Mouse (Mus musculus): ENCODE results near the gene Dspp. TPM values are rescaled to one million over a fixed set of nuclear protein-coding genes. Genes with fewer than 3 reads are reported as not detected.

Gene Dspp
- total RNA-seq (2018; cell fraction: chromatin; rRNA removed), result not detected
- not detected for total RNA-seq (2018; cell fraction: cytosol; rRNA removed)
- not detected for total RNA-seq (2018; cell fraction: nucleus; rRNA removed)
- polyA plus RNA-seq (2018), result not detected in 3 replicates

DNA sequence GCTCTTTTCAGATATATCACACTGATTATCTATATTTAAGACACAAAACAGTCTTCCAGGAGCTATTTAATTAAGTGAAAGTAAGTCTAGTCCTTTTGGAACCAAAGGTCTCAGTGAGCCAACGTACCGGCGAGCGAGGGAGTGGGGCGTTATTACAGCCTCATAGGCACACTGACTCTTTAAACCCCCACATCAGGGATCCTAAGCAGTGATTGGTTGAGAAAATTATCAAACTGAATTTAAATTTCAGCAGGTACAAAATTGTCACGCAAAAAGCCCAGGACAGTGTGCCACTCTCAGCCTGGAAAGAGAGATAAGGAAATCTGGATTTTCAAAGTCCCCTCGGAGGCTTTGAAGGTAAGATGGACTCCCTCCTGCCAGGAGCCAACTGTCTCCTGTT is at the start of gene Dspp:
Gene Dspp (plus strand): TSS at position 301 of the 400 bp plus-strand sequence.
- Histone ChIP-seq H3K27ac (no peak within 1 kb of the TSS), H3K79me2 (ENCODE audit: inconsistent target) (no peaks in the 10 kb centered on the region), H3K4me3 (ENCODE audit: inconsistent target) (no peak within 1 kb of the TSS), H3K36me3 (ENCODE audit: inconsistent target) (no peaks in the 10 kb centered on the region)
- WGBS (ENCODE audit: missing documents), result 95% methylated on average over 7 of the region's 7 CpGs

DNA sequence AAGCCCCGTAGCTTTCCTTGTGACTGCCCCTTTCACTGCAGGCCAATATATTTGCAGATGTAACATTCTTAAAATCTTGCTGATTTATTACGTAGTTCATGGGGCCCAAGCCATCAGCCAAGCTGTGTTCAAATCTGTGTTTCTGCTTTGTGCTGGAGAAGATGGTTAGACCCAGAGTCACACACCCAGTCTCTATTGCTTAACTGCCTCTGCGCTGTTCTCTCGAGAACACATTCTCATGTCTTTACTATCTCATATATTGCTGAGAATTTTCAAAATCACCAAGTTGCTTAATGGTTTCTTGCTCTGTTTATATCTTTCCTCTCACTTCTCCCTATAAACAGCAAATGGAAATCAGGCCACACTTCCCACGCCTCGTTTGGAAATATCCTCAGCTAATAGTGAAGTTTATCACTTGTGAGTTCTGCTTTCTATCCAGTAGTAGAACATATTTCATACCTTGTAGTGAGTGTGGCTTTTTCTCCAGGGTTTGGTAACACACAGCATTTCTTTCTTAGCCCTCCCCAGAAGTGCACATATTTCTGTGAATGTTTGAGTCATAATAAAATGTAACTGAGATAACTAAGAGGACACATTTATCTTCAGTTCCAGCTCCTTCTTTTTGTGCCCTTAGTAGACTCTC is 46.4 kb upstream of the Dspp start:
- Histone ChIP-seq H3K36me3 (ENCODE audit: inconsistent target) (no peaks in the 10 kb centered on the region), H3K4me3 (ENCODE audit: inconsistent target) (no peak overlapping the region), H3K79me2 (ENCODE audit: inconsistent target) (no peaks in the 10 kb centered on the region), H3K27ac (no peak overlapping the region)
- WGBS (ENCODE audit: missing documents), result 73% methylated on average over 6 of the region's 6 CpGs

DNA sequence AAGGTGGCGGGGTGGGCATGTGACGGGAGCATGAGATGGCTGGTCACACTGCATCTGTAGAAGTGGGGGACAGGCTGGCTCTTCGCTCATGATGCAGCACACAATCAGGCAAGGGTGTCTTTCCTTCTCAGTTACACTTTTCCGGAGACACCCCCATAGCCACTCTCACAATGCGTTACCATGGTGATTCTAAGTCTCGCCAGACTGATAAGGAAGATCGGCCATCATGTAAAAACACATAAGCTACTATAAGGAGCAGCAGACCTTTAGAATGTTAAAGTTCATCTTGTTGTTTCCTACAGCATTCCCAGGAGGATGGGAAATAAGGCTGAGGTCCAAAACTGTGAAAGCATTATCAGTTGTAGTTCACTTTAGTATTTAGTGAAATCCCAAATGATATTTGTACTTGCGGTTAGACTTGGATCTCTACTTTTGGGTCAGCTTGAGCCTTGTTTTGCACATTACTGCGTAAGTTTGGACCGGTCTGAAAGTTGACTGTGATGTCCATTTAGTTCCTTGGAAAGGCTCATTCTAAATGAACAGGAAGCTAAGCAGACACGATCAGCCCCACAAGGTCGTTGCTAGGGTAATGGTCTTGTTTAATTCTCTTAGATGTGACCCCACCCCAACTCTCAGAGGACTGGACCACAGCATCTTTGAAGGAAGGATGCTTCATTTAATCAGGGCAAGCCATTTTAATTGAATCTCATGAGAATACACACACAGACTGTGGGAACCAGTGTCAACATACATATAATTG is 43.8 kb upstream of the Dspp start:
- Histone ChIP-seq H3K27ac (no peak overlapping the region), H3K4me3 (ENCODE audit: inconsistent target) (no peak overlapping the region), H3K36me3 (ENCODE audit: inconsistent target) (no peaks in the 10 kb centered on the region), H3K79me2 (ENCODE audit: inconsistent target) (no peaks in the 10 kb centered on the region)
- 89% methylated on average over 12 of the region's 12 CpGs for WGBS (ENCODE audit: missing documents)

DNA sequence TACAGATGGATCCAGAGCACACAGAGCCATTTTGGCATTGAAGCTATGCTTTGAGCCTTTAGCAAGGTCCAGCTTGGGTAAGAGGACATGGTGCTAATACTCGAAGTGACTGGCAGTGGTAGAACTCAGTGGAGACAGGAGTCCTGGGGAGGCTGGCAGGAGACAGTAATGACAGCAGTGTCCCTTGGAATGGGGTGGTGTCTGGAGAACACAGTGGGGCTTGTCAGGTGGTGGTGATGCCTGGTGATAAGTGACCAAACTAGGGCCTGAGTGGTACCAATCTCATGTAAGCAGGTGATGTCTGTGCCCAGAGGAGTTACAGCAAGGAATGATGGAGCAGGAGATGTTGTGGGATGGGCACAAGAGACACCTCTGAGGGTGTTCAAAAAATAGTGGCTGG is 43.2 kb upstream of the Dspp start:
- Histone ChIP-seq H3K4me3 (ENCODE audit: inconsistent target) (no peak overlapping the region), H3K36me3 (ENCODE audit: inconsistent target) (no peaks in the 10 kb centered on the region), H3K27ac (no peak overlapping the region), H3K79me2 (ENCODE audit: inconsistent target) (no peaks in the 10 kb centered on the region)
- 92% methylated on average over 1 of the region's 1 CpGs for WGBS (ENCODE audit: missing documents)

DNA sequence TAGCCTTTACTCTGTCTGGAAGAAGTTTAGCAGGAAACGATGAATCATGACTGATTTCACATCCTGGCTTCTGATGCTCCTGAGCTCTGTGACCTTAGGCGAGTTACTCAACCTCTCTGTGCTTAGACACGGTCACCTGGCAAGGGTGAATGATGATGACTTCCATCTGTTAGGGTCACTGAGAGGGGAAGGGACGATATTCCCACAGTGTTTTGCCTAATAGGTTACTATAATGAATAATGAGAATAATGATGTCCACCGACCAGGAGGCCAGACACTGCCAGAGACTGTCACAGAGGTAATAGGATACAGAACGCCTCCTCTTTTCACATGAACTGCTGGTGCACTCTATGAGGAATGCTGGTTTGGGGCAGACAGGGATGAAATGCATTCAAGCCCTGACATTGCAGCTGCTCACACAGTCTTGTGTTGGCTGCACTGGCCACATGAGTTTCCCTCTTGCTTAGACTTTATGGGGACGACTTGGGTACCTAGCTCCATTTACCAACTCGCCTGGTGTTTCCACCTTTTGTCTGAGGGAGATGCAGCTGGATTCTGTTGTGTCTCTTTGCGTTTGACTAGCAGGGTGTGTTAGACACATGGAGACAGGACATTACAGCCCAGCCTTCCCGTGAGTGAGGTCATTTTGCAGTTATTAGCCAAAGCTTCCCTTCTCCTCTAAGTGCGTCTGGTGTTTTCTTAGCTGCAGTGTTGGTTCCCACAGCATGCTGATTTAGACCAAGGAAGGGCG is 42.1 kb upstream of the Dspp start:
- Histone ChIP-seq H3K36me3 (ENCODE audit: inconsistent target) (no peaks in the 10 kb centered on the region), H3K79me2 (ENCODE audit: inconsistent target) (no peaks in the 10 kb centered on the region), H3K4me3 (ENCODE audit: inconsistent target) (no peak overlapping the region), H3K27ac (no peak overlapping the region)
- WGBS (ENCODE audit: missing documents), result 63% methylated on average over 12 of the region's 12 CpGs

DNA sequence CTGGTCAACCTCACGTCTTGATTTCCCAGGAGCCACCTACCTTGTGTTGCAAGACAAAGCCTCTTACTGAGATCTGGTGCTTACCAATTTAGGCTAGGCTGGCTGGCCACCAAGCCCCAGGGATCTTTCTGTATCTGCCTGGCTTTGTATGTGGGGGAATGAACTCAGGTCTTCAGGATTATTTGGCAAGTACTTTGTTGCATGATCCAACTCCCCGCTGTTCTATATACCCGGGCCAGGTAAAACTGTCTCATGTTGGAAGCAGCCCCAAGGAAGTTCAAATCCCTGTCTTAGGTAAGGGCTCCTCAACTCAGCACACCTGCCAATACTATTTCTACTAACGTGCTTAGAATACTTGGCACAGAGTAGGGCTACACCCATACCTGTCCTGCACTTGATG is 39.6 kb upstream of the Dspp start:
- Histone ChIP-seq H3K79me2 (ENCODE audit: inconsistent target) (no peaks in the 10 kb centered on the region), H3K36me3 (ENCODE audit: inconsistent target) (no peaks in the 10 kb centered on the region), H3K27ac (no peak overlapping the region), H3K4me3 (ENCODE audit: inconsistent target) (no peak overlapping the region)
- WGBS (ENCODE audit: missing documents), result 97% methylated on average over 4 of the region's 4 CpGs

DNA sequence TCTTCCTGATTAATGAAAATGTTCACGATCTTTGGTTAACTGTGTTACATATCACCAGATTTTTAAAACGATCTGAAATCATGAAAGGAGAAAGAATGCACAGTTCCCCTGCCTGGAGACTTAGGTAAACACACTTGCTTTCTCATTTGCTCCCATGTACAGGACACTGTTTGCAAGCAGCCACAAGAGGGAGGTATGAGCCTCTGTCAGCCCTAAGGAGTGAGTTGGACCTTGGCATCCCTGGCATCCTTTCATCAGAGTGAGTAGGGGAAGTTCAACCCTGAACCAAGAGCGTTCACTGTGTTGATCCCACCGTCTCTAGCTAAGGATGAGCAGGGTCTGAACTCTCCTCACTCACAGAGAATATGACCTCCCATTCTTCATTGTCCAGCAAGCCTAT is 39.0 kb upstream of the Dspp start:
- Histone ChIP-seq H3K27ac (no peak overlapping the region), H3K4me3 (ENCODE audit: inconsistent target) (no peak overlapping the region), H3K36me3 (ENCODE audit: inconsistent target) (no peaks in the 10 kb centered on the region), H3K79me2 (ENCODE audit: inconsistent target) (no peaks in the 10 kb centered on the region)
- 41% methylated on average over 4 of the region's 4 CpGs for WGBS (ENCODE audit: missing documents)

DNA sequence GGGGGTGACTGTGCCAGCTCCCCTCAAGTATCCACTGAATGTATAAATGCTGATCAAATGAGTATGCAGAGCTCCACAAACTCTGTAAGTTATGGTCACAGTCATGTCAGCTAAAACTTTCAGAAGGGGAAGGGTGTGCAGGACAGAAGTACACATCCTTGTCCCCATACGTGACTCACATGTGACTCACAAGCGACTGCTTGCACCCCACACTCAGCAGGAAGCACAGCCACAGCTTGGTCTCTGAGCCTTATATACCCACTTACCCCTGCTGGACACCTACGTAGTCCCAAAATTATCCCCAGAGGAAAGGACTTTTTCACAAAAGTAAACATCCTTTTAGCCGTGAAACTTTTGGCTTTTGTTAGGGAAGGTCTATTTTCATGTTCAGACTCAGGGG is 36.8 kb upstream of the Dspp start:
- Histone ChIP-seq H3K36me3 (ENCODE audit: inconsistent target) (no peaks in the 10 kb centered on the region), H3K4me3 (ENCODE audit: inconsistent target) (no peak overlapping the region), H3K27ac (no peak overlapping the region), H3K79me2 (ENCODE audit: inconsistent target) (no peaks in the 10 kb centered on the region)
- 54% methylated on average over 4 of the region's 4 CpGs for WGBS (ENCODE audit: missing documents)

DNA sequence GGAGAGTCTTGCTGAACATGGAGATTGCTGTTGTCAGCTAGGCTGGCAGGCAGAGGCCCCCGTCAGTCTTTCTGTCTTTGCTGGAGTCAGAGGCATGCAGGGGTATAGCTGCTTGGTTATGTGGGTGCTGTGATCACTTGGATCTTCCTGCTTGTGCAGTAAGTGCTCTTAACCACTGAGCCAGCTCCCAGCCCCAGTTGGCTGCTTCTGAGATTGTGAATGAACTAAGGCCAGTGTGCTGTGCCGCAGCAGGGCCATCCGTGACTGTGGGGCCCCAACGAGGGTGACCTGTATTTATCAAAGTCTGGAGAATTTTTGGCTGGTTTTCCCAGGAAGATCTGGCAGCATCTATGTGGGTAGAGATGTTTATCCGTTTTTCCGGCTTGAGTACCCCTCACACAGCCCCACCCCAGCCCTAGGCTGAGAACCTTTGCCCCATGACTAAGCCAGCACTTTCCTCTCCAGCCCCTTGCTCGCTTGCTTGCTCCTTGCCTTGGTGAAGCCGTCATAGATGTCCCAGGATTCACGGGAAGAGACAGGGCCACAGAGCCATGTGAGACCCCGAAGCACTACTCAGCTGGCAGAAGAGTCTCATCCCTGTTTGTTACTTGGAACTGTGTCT is 32.5 kb upstream of the Dspp start:
- 85% methylated on average over 10 of the region's 10 CpGs for WGBS (ENCODE audit: missing documents)
- Histone ChIP-seq H3K79me2 (ENCODE audit: inconsistent target) (no peaks in the 10 kb centered on the region), H3K4me3 (ENCODE audit: inconsistent target) (no peak overlapping the region), H3K36me3 (ENCODE audit: inconsistent target) (no peaks in the 10 kb centered on the region), H3K27ac (no peak overlapping the region)

DNA sequence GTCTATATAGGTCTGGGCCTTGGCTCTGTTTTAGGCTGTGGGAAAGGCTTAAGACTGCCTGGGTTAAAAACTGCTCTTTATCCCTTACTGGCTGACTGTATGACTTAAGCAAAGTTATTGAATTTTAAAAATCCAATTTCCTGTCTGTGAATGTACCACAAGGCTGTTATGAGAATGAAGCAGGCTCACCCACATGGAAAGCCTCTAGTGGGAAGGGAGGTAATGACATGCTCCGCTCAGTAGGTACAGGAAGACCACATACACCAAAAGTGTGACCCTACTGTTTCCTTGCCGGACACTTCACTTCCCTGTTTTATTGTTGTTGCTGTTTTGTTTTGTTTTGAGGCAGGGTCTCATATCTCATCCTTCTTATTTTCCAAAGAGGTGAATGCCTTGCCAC is 29.4 kb upstream of the Dspp start:
- H3K36me3 ChIP-seq (ENCODE audit: inconsistent target), result no peaks in the 10 kb centered on the region
- no peaks in the 10 kb centered on the region for H3K79me2 ChIP-seq (ENCODE audit: inconsistent target)
- H3K4me3 ChIP-seq (ENCODE audit: inconsistent target), result no peak overlapping the region
- 68% methylated on average over 2 of the region's 2 CpGs for WGBS (ENCODE audit: missing documents)
- no peak overlapping the region for H3K27ac ChIP-seq

DNA sequence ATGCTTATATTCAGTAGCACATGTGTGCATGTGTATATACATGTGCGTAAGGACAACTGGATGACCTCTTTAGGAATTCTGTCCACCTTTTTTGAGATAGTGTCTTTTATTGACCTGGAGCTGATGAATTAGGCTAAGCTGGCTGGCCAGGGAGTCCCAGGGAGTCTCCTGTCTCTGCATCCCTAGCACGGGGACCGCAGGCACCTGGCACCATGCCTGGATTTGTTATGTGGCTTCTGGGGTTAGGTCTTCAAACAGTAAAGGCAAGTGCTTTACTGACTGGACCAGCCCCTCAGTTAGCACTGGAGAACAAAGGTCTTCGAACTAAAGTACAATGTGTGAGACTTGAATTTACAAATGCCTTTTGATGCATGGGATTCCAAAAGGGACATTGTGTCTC is 26.5 kb upstream of the Dspp start:
- H3K79me2 ChIP-seq (ENCODE audit: inconsistent target), result no peaks in the 10 kb centered on the region
- H3K4me3 ChIP-seq (ENCODE audit: inconsistent target), result no peak overlapping the region
- 84% methylated on average over 3 of the region's 4 CpGs for WGBS (ENCODE audit: missing documents)
- no peak overlapping the region for H3K27ac ChIP-seq
- H3K36me3 ChIP-seq (ENCODE audit: inconsistent target), result no peaks in the 10 kb centered on the region

DNA sequence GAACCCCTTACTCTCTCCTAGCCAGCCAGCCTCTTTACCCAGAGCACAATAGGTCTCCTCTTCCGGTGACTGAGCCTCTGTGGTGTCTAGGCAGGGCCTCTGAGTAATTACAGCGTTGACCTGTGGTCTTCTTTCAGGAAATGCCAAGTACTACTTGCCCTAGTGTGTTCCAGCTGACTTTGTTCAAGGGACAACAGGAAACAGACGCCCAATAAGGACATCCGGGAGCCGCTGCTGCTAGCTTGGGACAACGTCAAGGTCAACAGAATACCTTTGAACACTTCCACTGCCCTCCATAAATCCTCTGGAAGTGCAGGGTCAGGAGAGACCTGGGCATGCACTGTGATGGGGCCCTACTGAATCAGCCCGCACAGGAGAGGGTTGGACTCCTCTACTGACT is 21.2 kb upstream of the Dspp start:
- no peak overlapping the region for H3K27ac ChIP-seq
- no peaks in the 10 kb centered on the region for H3K79me2 ChIP-seq (ENCODE audit: inconsistent target)
- no peaks in the 10 kb centered on the region for H3K36me3 ChIP-seq (ENCODE audit: inconsistent target)
- 20% methylated on average over 7 of the region's 7 CpGs for WGBS (ENCODE audit: missing documents)
- no peak overlapping the region for H3K4me3 ChIP-seq (ENCODE audit: inconsistent target)

DNA sequence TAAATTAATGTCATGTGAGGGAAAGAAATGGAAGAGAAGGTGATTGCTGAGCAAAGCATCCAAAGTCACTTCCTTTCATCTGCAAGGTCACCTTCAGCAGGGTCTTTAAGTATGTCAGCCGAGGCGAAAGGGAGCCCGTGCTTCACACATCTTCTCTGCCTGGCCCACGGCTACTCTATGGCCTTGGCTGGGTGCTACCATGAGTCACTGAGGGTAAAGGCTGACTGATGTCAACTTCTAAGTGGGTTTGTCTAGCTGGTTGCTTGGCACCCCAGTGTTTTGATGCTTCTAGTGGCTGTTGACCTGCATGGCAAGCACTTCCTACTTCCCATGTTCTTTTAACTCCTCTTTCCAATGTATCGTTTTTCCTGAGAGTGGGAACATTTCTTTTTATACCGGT is 20.3 kb upstream of the Dspp start:
- Histone ChIP-seq H3K79me2 (ENCODE audit: inconsistent target) (no peaks in the 10 kb centered on the region), H3K27ac (no peak overlapping the region), H3K4me3 (ENCODE audit: inconsistent target) (no peak overlapping the region), H3K36me3 (ENCODE audit: inconsistent target) (no peaks in the 10 kb centered on the region)
- WGBS (ENCODE audit: missing documents), result 88% methylated on average over 6 of the region's 6 CpGs

DNA sequence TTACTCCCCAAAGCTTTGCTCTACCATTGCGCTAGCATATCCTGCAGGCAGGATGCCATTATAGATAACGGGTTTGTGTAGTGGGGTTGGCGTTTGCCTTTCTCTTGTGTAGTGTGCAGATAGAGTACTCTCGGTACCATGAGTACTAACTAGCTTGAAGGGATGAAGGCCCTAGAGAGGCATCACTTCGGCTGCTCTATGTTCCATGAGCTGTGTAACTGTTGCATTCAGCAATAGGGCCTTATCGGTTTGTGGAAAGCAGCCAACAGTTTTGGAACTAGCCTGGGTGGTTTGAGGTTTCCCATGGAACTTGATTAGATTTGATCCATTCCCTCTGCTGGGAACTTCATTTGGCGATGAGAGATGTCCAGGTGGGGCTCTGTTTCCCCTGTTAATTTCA is 12.8 kb upstream of the Dspp start:
- Histone ChIP-seq H3K36me3 (ENCODE audit: inconsistent target) (no peaks in the 10 kb centered on the region), H3K27ac (no peak overlapping the region), H3K79me2 (ENCODE audit: inconsistent target) (no peaks in the 10 kb centered on the region), H3K4me3 (ENCODE audit: inconsistent target) (no peak overlapping the region)
- WGBS (ENCODE audit: missing documents), result 94% methylated on average over 7 of the region's 7 CpGs

All from macrophage (primary cell).